Mouse (Mus musculus) lung, postnatal 0 days (tissue): ENCODE measurements around the gene Ggt5. TPM values are rescaled to one million over a fixed set of nuclear protein-coding genes. Genes with fewer than 3 reads are reported as not detected.

Experiments used
- ATAC-seq: fragments of 200-750 bp; cut with Nextera tagmentation; 2 replicates; pipeline ENCODE4 v1.8.0; 2017; ENCODE audit warnings: moderate library complexity
- DNase-seq: peaks from one replicate; pipeline ENCODE4 v3.0.0-alpha.2; 2016; ENCODE audit warnings: low spot score
- H3K27ac ChIP-seq: fragments of 300-500 bp; sonication (generic); 2 replicates; pipeline ENCODE4 v1.5.1; 2014; ENCODE audit warnings: antibody characterized with exemption, mild to moderate bottlenecking, low read length, mixed read lengths
- H3K27me3 ChIP-seq: fragments of 300-500 bp; sonication (generic); replicated peaks from 2 replicates; pipeline ENCODE4 v1.6.1; 2014; ENCODE audit warnings: low read length, mixed read lengths; ENCODE audit not compliant: insufficient read depth
- H3K36me3 ChIP-seq: fragments of 300-500 bp; sonication (generic); 2 replicates; pipeline ENCODE4 v1.6.1; 2014; ENCODE audit warnings: low read length, mixed read lengths; ENCODE audit not compliant: insufficient read depth
- H3K4me1 ChIP-seq: fragments of 300-500 bp; sonication (generic); 2 replicates; pipeline ENCODE4 v1.6.1; 2014; ENCODE audit warnings: antibody characterized with exemption, low read depth, low read length, mixed read lengths; ENCODE audit not compliant: insufficient read depth
- H3K4me2 ChIP-seq: fragments of 300-500 bp; sonication (generic); replicated peaks from 2 replicates; pipeline ENCODE4 v1.6.1; 2014; ENCODE audit warnings: low read depth, mild to moderate bottlenecking, low read length, moderate library complexity, mixed read lengths
- H3K4me3 ChIP-seq: fragments of 300-500 bp; sonication (generic); 2 replicates; pipeline ENCODE4 v1.5.1; 2014; ENCODE audit warnings: low read depth, low read length
- H3K9ac ChIP-seq: fragments of 300-500 bp; sonication (generic); replicated peaks from 2 replicates; pipeline ENCODE4 v1.6.1; 2014; ENCODE audit warnings: low read depth, mild to moderate bottlenecking
- H3K9me3 ChIP-seq: fragments of 300-500 bp; sonication (generic); 2 replicates; pipeline ENCODE4 v1.6.1; 2016; ENCODE audit warnings: low read length, mixed read lengths
- CTCF ChIP-seq: IDR thresholded peaks from 2 replicates; pipeline ENCODE4 v1.5.1; 2016; ENCODE audit warnings: antibody characterized with exemption, mild to moderate bottlenecking
- EP300 ChIP-seq: IDR thresholded peaks from 2 replicates; pipeline ENCODE4 v1.6.1; 2016; ENCODE audit warnings: antibody characterized with exemption, mild to moderate bottlenecking, control low read depth
- WGBS: fragments of 180-500 bp; shearing (Covaris S2); extraction: QIAGEN DNeasy Blood & Tissue Kit; methylation state at CpG from one replicate; pipeline ENCODE4 v1.1.7; 2014; 5-methylcytosine and 5-hydroxymethylcytosine counted together
- polyA plus RNA-seq: library from polyadenylated mRNA; unstranded; fragments of >200 nt; fragmentation: Nextera tagmentation; extraction: Ambion mirVana; gene quantifications from 2 replicates; pipeline ENCODE4 v1.2.1, GENCODE M21; 2015

The Ggt5 gene
- 3.0 and 3.4 TPM in 2 replicates for polyA plus RNA-seq

GRCm38 (mm10) chr10:75589129-75589528 lies at the start of gene Ggt5:
Gene Ggt5, plus strand, starts transcription at chr10:75589340.
- peak; percentile 69 for DNase-seq

GRCm38 (mm10) chr10:75547901-75548300 lies 41.2 kb upstream of the Ggt5 start:
- no peak overlapping the region for H3K9ac ChIP-seq
- no peaks in the 10 kb centered on the region; the same call in 1 of the 2 replicates for H3K9me3 ChIP-seq
- WGBS, result 64% methylated on average over 7 of the region's 7 CpGs
- TF ChIP-seq EP300 (no peak), CTCF (no peak)
- H3K4me3 ChIP-seq, result no peak overlapping the region
- H3K4me2 ChIP-seq, result no peak overlapping the region
- H3K27ac ChIP-seq, result no peak overlapping the region
- H3K27me3 ChIP-seq, result no peaks in the 10 kb centered on the region
- H3K4me1 ChIP-seq, result peaks cover 14% of the 10 kb centered on the region; the same call in 1 of the 2 replicates
- H3K36me3 ChIP-seq, result no peaks in the 10 kb centered on the region
- ATAC-seq (no peak), DNase-seq (no peak)

More at GRCm38 (mm10) chr10:75589129-75589528, at the start of gene Ggt5:
- H3K9ac ChIP-seq, result no peak within 1 kb of the TSS
- H3K27ac ChIP-seq, result no peak within 1 kb of the TSS
- H3K36me3 ChIP-seq, result no peaks in the 10 kb centered on the region
- no peak for TF ChIP-seq EP300
- TF ChIP-seq CTCF, result no peak
- peaks cover 31% of the 10 kb centered on the region for H3K4me1 ChIP-seq
- no peak for ATAC-seq
- peak within 1 kb of the TSS; percentile 8; the same call in 1 of the 2 replicates for H3K4me3 ChIP-seq
- H3K4me2 ChIP-seq, result peak within 1 kb of the TSS; percentile 38
- 8% methylated on average over 5 of the region's 5 CpGs for WGBS
- H3K9me3 ChIP-seq, result no peaks in the 10 kb centered on the region
- H3K27me3 ChIP-seq, result no peaks in the 10 kb centered on the region

- Histone ChIP-seq H3K4me3 (no peak overlapping the region), H3K4me2 (no peak overlapping the region), H3K9me3 (no peaks in the 10 kb centered on the region; the same call in 1 of the 2 replicates), H3K4me1 (peaks cover 14% of the 10 kb centered on the region; the same call in 1 of the 2 replicates), H3K36me3 (no peaks in the 10 kb centered on the region), H3K27ac (no peak overlapping the region), H3K27me3 (no peaks in the 10 kb centered on the region), H3K9ac (no peak overlapping the region)
- no peak for TF ChIP-seq EP300
- TF ChIP-seq CTCF, result 0 out of 2 replicates have a peak, but pooled peaks have one; percentile 3
- WGBS, result 31% methylated on average over 14 of the region's 14 CpGs
- ATAC-seq, result peak; percentile 47
- DNase-seq, result peak; percentile 53
Measured at GRCm38 (mm10) chr10:75548486-75548885, 40.7 kb upstream of the Ggt5 start.

- no peak overlapping the region for H3K4me3 ChIP-seq
- H3K36me3 ChIP-seq, result no peaks in the 10 kb centered on the region
- no peaks in the 10 kb centered on the region for H3K27me3 ChIP-seq
- 0 out of 2 replicates have a peak, but pooled peaks have one; percentile 19 for TF ChIP-seq EP300
- no peak for TF ChIP-seq CTCF
- H3K4me1 ChIP-seq, result peaks cover 14% of the 10 kb centered on the region; the same call in 1 of the 2 replicates
- H3K27ac ChIP-seq, result no peak overlapping the region
- H3K9ac ChIP-seq, result no peak overlapping the region
- peak; percentile 47 for ATAC-seq
- H3K9me3 ChIP-seq, result no peaks in the 10 kb centered on the region; the same call in 1 of the 2 replicates
- peak; percentile 77 for DNase-seq
- WGBS, result 36% methylated on average over 7 of the region's 7 CpGs
- no peak overlapping the region for H3K4me2 ChIP-seq
Measured at GRCm38 (mm10) chr10:75549886-75550285, 39.3 kb upstream of the Ggt5 start.

GRCm38 (mm10) chr10:75551175-75551574 lies 38.0 kb upstream of the Ggt5 start:
- no peaks in the 10 kb centered on the region for H3K36me3 ChIP-seq
- peak; percentile 79 for DNase-seq
- H3K9ac ChIP-seq, result no peak overlapping the region
- no peak overlapping the region for H3K27ac ChIP-seq
- no peak for TF ChIP-seq EP300
- peak; percentile 50 for TF ChIP-seq CTCF
- H3K4me2 ChIP-seq, result peak overlapping the region; percentile 12
- peaks cover 14% of the 10 kb centered on the region; the same call in 1 of the 2 replicates for H3K4me1 ChIP-seq
- H3K4me3 ChIP-seq, result no peak overlapping the region
- 16% methylated on average over 12 of the region's 12 CpGs for WGBS
- peak; percentile 65 for ATAC-seq
- no peaks in the 10 kb centered on the region for H3K27me3 ChIP-seq
- H3K9me3 ChIP-seq, result no peaks in the 10 kb centered on the region

GRCm38 (mm10) chr10:75552106-75552505 lies 37.0 kb upstream of the Ggt5 start:
- Histone ChIP-seq H3K36me3 (no peaks in the 10 kb centered on the region), H3K9ac (no peak overlapping the region), H3K9me3 (no peaks in the 10 kb centered on the region), H3K27me3 (no peaks in the 10 kb centered on the region), H3K4me1 (peaks cover 14% of the 10 kb centered on the region; the same call in 1 of the 2 replicates), H3K4me2 (no peak overlapping the region), H3K27ac (no peak overlapping the region), H3K4me3 (no peak overlapping the region)
- no peak for DNase-seq
- TF ChIP-seq EP300 (no peak), CTCF (no peak)
- 80% methylated on average over 2 of the region's 2 CpGs for WGBS
- ATAC-seq, result no peak
